Mouse (Mus musculus): ENCODE measurements around the gene Gm5039.

DNA sequence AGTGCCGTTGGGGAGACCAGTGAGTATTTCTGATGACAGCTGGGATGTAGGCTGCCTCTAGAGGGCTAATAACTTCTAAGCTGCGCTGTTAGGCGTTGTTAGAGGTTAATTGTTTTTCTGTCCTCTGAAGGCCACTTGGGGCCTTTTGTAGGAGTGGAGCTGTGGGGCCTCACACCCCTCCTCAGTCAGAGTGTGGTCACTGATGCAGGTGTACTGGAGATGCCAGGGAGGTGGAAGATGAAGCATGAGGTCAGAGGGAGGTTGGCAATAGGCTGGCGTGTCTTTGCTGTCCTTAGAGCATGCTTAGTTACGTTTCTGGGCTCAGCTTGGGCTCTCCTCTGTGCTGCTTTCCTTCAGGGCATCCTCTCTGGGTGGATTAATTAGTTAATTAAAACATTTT, 48.2 kb upstream of the Gm5039 start:
- TF ChIP-seq POLR2A (IDR thresholded peaks at IDR 0.05; ENCODE audit: borderline replicate concordance, control insufficient read depth, low read depth, low read length) (no peak), CTCF (IDR thresholded peaks at IDR 0.05; ENCODE audit: control insufficient read depth, insufficient read depth, low read length) (no peak)

Measured in bone marrow, adult 2 months (tissue).